Mouse (Mus musculus) limb, embryonic 11.5 days (tissue): ENCODE data around the gene Ddx41. TPM values are rescaled to one million over a fixed set of nuclear protein-coding genes. Genes with fewer than 3 reads are reported as not detected.

Source experiments
- ATAC-seq: fragments of 200-750 bp; cut with Nextera tagmentation; 2 replicates; pipeline ENCODE4 v1.8.0; 2017; ENCODE audit warnings: low read depth; ENCODE audit not compliant: insufficient number of reproducible peaks, low FRiP score, low TSS enrichment
- DNase-seq: peaks from one replicate; pipeline ENCODE4 v3.0.0-alpha.2; 2015; ENCODE audit warnings: low spot score
- H3K27ac ChIP-seq: fragments of 300-500 bp; sonication (generic); replicated peaks from 2 replicates; pipeline ENCODE4 v1.5.1; 2014; ENCODE audit warnings: low read depth, mild to moderate bottlenecking, low read length
- H3K27me3 ChIP-seq: fragments of 300-500 bp; sonication (generic); 2 replicates; pipeline ENCODE4 v1.6.1; 2014; ENCODE audit warnings: mild to moderate bottlenecking, low read length, mixed read lengths; ENCODE audit not compliant: control insufficient read depth, insufficient read depth
- H3K36me3 ChIP-seq: fragments of 300-500 bp; sonication (generic); 2 replicates; pipeline ENCODE4 v1.6.1; 2014; ENCODE audit warnings: mild to moderate bottlenecking, low read length, moderate library complexity, mixed read lengths; ENCODE audit not compliant: control insufficient read depth, insufficient read depth
- H3K4me1 ChIP-seq: fragments of 300-500 bp; sonication (generic); 2 replicates; pipeline ENCODE4 v1.6.1; 2014; ENCODE audit warnings: low read length, mixed read lengths; ENCODE audit not compliant: control insufficient read depth, insufficient read depth
- H3K4me2 ChIP-seq: fragments of 300-500 bp; sonication (generic); 2 replicates; pipeline ENCODE4 v1.6.1; 2014; ENCODE audit warnings: low read depth, mild to moderate bottlenecking, moderate library complexity; ENCODE audit not compliant: severe bottlenecking
- H3K4me3 ChIP-seq: fragments of 300-500 bp; sonication (generic); 2 replicates; pipeline ENCODE4 v1.5.1; 2014; ENCODE audit warnings: low read depth, low read length
- H3K9ac ChIP-seq: fragments of 300-500 bp; sonication (generic); 2 replicates; pipeline ENCODE4 v1.6.1; 2014; ENCODE audit warnings: mild to moderate bottlenecking, low read length
- H3K9me3 ChIP-seq: fragments of 300-500 bp; sonication (generic); 2 replicates; pipeline ENCODE4 v1.6.1; 2016; ENCODE audit warnings: low read length; ENCODE audit not compliant: control insufficient read depth
- WGBS: fragments of 180-500 bp; shearing (Covaris S2); extraction: QIAGEN DNeasy Blood & Tissue Kit; methylation state at CpG from one replicate; pipeline ENCODE4 v1.1.7; 2014; 5-methylcytosine and 5-hydroxymethylcytosine counted together
- polyA plus RNA-seq: library from polyadenylated mRNA; unstranded; fragments of >200 nt; fragmentation: Nextera tagmentation; extraction: Ambion mirVana; gene quantifications from 2 replicates; pipeline ENCODE4 v1.2.1, GENCODE M21; 2014

Ddx41 gene
- polyA plus RNA-seq, 1 experiment from 2014 or later: 84.0 TPM

- no peaks in the 10 kb centered on the region for H3K4me1 ChIP-seq
- H3K27me3 ChIP-seq: no peaks in the 10 kb centered on the region
- 92% methylated on average over 15 of the region's 15 CpGs for WGBS
- H3K36me3 ChIP-seq: peaks cover 14% of the 10 kb centered on the region
- ATAC-seq (no peak), DNase-seq (no peak)
- no peak overlapping the region for H3K4me3 ChIP-seq
- H3K9me3 ChIP-seq: no peaks in the 10 kb centered on the region
- no peak overlapping the region for H3K27ac ChIP-seq
- H3K4me2 ChIP-seq: no peak overlapping the region
- H3K9ac ChIP-seq: no peak overlapping the region
These were observed 12.6 kb upstream of the Ddx41 start for GRCm38 (mm10) chr13:55549061-55549460.

GRCm38 (mm10) chr13:55548426-55548825, 12.0 kb upstream of the Ddx41 start:
- Histone ChIP-seq H3K4me2 (no peak overlapping the region), H3K36me3 (peaks cover 15% of the 10 kb centered on the region), H3K9me3 (no peaks in the 10 kb centered on the region), H3K4me1 (no peaks in the 10 kb centered on the region), H3K4me3 (no peak overlapping the region), H3K27me3 (no peaks in the 10 kb centered on the region), H3K9ac (no peak overlapping the region), H3K27ac (no peak overlapping the region)
- WGBS: 93% methylated on average over 5 of the region's 5 CpGs
- ATAC-seq (no peak), DNase-seq (no peak)

GRCm38 (mm10) chr13:55547916-55548315, 11.5 kb upstream of the Ddx41 start:
- Histone ChIP-seq H3K4me2 (no peak overlapping the region), H3K9ac (no peak overlapping the region), H3K9me3 (no peaks in the 10 kb centered on the region), H3K27ac (no peak overlapping the region), H3K36me3 (peaks cover 19% of the 10 kb centered on the region), H3K27me3 (no peaks in the 10 kb centered on the region), H3K4me3 (no peak overlapping the region), H3K4me1 (no peaks in the 10 kb centered on the region)
- WGBS: 89% methylated on average over 2 of the region's 2 CpGs
- ATAC-seq (no peak), DNase-seq (no peak)

GRCm38 (mm10) chr13:55544792-55545191, 8.3 kb upstream of the Ddx41 start:
- WGBS: 92% methylated on average over 6 of the region's 6 CpGs
- H3K9me3 ChIP-seq: no peaks in the 10 kb centered on the region

GRCm38 (mm10) chr13:55543447-55543846, 7.0 kb upstream of the Ddx41 start:
- Histone ChIP-seq H3K9me3 (no peaks in the 10 kb centered on the region), H3K27me3 (no peaks in the 10 kb centered on the region), H3K4me3 (no peak overlapping the region), H3K36me3 (peaks cover 33% of the 10 kb centered on the region), H3K9ac (no peak overlapping the region), H3K27ac (no peak overlapping the region), H3K4me1 (no peaks in the 10 kb centered on the region), H3K4me2 (no peak overlapping the region)
- 93% methylated on average over 8 of the region's 8 CpGs for WGBS
- no peak for ATAC-seq
- DNase-seq: no peak

More at GRCm38 (mm10) chr13:55544792-55545191, 8.3 kb upstream of the Ddx41 start:
- ATAC-seq (no peak), DNase-seq (no peak)
- Histone ChIP-seq H3K36me3 (peaks cover 29% of the 10 kb centered on the region), H3K27me3 (no peaks in the 10 kb centered on the region), H3K4me2 (no peak overlapping the region), H3K27ac (no peak overlapping the region), H3K4me3 (no peak overlapping the region), H3K9ac (no peak overlapping the region), H3K4me1 (no peaks in the 10 kb centered on the region)

GRCm38 (mm10) chr13:55542891-55543290, 6.4 kb upstream of the Ddx41 start:
- no peak overlapping the region for H3K9ac ChIP-seq
- peaks cover 33% of the 10 kb centered on the region for H3K36me3 ChIP-seq
- no peak for DNase-seq
- no peaks in the 10 kb centered on the region for H3K4me1 ChIP-seq
- no peak for ATAC-seq
- WGBS: 98% methylated on average over 4 of the region's 4 CpGs
- H3K27ac ChIP-seq: no peak overlapping the region
- no peaks in the 10 kb centered on the region for H3K27me3 ChIP-seq
- no peaks in the 10 kb centered on the region for H3K9me3 ChIP-seq
- no peak overlapping the region for H3K4me2 ChIP-seq
- no peak overlapping the region for H3K4me3 ChIP-seq

GRCm38 (mm10) chr13:55540933-55541332, 4.5 kb upstream of the Ddx41 start:
- Histone ChIP-seq H3K9ac (no peak overlapping the region), H3K9me3 (no peaks in the 10 kb centered on the region), H3K36me3 (peaks cover 29% of the 10 kb centered on the region), H3K4me2 (no peak overlapping the region), H3K4me1 (peaks cover 4% of the 10 kb centered on the region; the same call in 1 of the 2 replicates), H3K4me3 (no peak overlapping the region), H3K27ac (no peak overlapping the region), H3K27me3 (no peaks in the 10 kb centered on the region)
- WGBS: 89% methylated on average over 2 of the region's 2 CpGs
- DNase-seq (no peak), ATAC-seq (no peak)

GRCm38 (mm10) chr13:55535796-55536193, 663 bp downstream of the Ddx41 start:
- Histone ChIP-seq H3K4me1 (peaks cover 9% of the 10 kb centered on the region; the same call in 1 of the 2 replicates), H3K9ac (peak overlapping the region; percentile 79), H3K27ac (no peak overlapping the region), H3K4me3 (peak overlapping the region; percentile 92), H3K27me3 (no peaks in the 10 kb centered on the region), H3K36me3 (peaks cover 23% of the 10 kb centered on the region), H3K9me3 (no peaks in the 10 kb centered on the region), H3K4me2 (peak overlapping the region; percentile 95)
- WGBS: 19% methylated on average over 17 of the region's 17 CpGs
- ATAC-seq: 0 out of 2 replicates have a peak, but pooled peaks have one; percentile 10
- peak; percentile 26 for DNase-seq

GRCm38 (mm10) chr13:55535191-55535590, 1.3 kb downstream of the Ddx41 start:
- Histone ChIP-seq H3K27ac (no peak overlapping the region), H3K4me2 (peak overlapping the region; percentile 95), H3K9me3 (no peaks in the 10 kb centered on the region), H3K9ac (no peak overlapping the region; the same call in 1 of the 2 replicates), H3K27me3 (no peaks in the 10 kb centered on the region), H3K4me3 (peak overlapping the region; percentile 92), H3K36me3 (peaks cover 28% of the 10 kb centered on the region), H3K4me1 (peaks cover 9% of the 10 kb centered on the region; the same call in 1 of the 2 replicates)
- ATAC-seq (no peak), DNase-seq (no peak)
- 95% methylated on average over 15 of the region's 15 CpGs for WGBS
